Mouse (Mus musculus) lung, adult 2 months (tissue): ENCODE measurements at regions not wholly inside any gene's neighbourhood (a gene's known extent, or its start where the extent isn't known, plus 50 kb on each side); places are given as distances from the start of the nearest gene placed in this dataset.

ENCODE experiments used
- CTCF ChIP-seq: fragments of 200-500 bp; IDR thresholded peaks from 2 replicates; pipeline ENCODE4 v1.5.1; 2011; ENCODE audit warnings: mild to moderate bottlenecking, low read length, control low read depth; ENCODE audit not compliant: insufficient read depth
- POLR2A ChIP-seq: fragments of 200-500 bp; IDR thresholded peaks from 2 replicates; pipeline ENCODE4 v1.6.1; 2011; ENCODE audit warnings: low read depth, mild to moderate bottlenecking, control low read depth, low read length, borderline replicate concordance; ENCODE audit errors: extremely low read depth

DNA sequence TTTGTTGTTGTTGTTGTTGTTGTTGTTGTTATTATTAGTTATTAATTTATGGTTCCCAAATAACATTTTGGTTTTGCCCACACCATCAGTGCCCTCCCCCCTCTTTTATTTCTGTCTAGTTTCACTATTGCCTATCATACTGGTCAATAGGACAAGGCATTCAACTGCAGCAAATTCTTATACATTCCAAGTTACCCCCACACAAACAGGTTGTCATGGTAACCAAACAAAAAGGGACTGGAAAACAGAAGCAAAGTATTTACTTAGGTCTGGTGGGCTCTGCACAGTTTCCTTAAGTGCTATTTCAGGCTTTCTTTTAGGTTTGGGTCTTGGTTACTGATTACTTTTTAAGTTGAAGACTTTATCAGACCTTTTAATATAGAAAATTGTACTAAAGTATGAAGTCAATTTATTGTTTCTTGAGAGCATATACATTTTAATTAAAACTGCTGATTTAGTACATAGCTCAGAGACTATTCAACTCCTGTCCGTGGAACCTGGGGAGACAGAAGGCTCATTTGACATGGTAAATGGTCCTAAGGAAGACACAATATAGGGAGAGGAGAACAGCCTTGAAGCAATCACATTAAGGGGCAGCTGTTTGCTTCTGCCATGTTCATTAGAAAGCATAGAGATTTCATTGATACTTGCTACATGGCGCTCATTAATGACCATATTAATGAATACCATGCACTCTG is 90.3 kb downstream of the Brms1l start:
- TF ChIP-seq CTCF (no peak), POLR2A (no peak)
